17 mouse cellular contexts compared by ENCODE assay signal in genomic region chr9:119576977-119577376, GRCm38 (mm10). TPM values are rescaled to one million over a fixed set of nuclear protein-coding genes. Genes with fewer than 3 reads are reported as not detected.
A peak's percentile ranks its signal among the peaks of the same experiment; 100 is the strongest.
DNase-seq lines count a peak whose midpoint lies in the region; ATAC-seq and TF ChIP-seq lines count a peak whose summit lies in the region.
"Had no signal": no experiment of that assay in that cellular context is flagged by ENCODE, and none has a peak within 500 bp of the region (broad histone marks: within the 10 kb centered on the region; RNA-seq: fewer than 3 reads in every experiment).

No protein-coding gene starts in this region.

- no peak overlapping the region for H3ac ChIP-seq in C2C12 (ENCODE audit: control insufficient read depth, insufficient read length, low read depth)

- no peak overlapping the region for H3K9ac ChIP-seq in heart, embryonic 16.5 days (ENCODE audit: low read length)
- H3K9ac ChIP-seq in intestine, embryonic 16.5 days (ENCODE audit: low read depth, low read length): no peak overlapping the region
- H3K9ac ChIP-seq: embryonic facial prominence, embryonic 13.5 days; hindbrain, embryonic 12.5 days; kidney, embryonic 15.5 days; limb, embryonic 15.5 days; neural tube, embryonic 13.5 days had no signal

- no peaks in the 10 kb centered on the region for H3K9me3 ChIP-seq in heart, embryonic 16.5 days (replicated peaks; ENCODE audit: control insufficient read depth, low read length)
- H3K9me3 ChIP-seq in intestine, embryonic 16.5 days (ENCODE audit: control insufficient read depth, low read length): no peaks in the 10 kb centered on the region
- H3K9me3 ChIP-seq: embryonic facial prominence, embryonic 13.5 days; hindbrain, embryonic 12.5 days; kidney, embryonic 15.5 days; limb, embryonic 15.5 days; neural tube, embryonic 13.5 days had no signal

- no peak for ATAC-seq in heart, embryonic 16.5 days (replicated peaks; ENCODE audit: extremely low read depth, insufficient read depth, low FRiP score)
- ATAC-seq in intestine, embryonic 16.5 days: no peak

- peaks cover 45% of the 10 kb centered on the region for H3K4me1 ChIP-seq in heart, embryonic 16.5 days (ENCODE audit: control insufficient read depth, insufficient read depth, low read length)
- peaks cover 9% of the 10 kb centered on the region for H3K4me1 ChIP-seq in intestine, embryonic 16.5 days (ENCODE audit: control insufficient read depth, insufficient read depth, low read length)

- intact Hi-C loops in heart, postnatal 10 days (cut with DNase I): no loop called here

- no peak overlapping the region for H3K27ac ChIP-seq in heart, embryonic 16.5 days (ENCODE audit: low read length)
- no peak overlapping the region for H3K27ac ChIP-seq in intestine, embryonic 16.5 days (ENCODE audit: low read length)
- H3K27ac ChIP-seq: embryonic facial prominence, embryonic 13.5 days; hindbrain, embryonic 12.5 days; kidney, embryonic 15.5 days; limb, embryonic 15.5 days; neural tube, embryonic 13.5 days had no signal

- H3K36me3 ChIP-seq in C2C12 (ENCODE audit: control insufficient read depth, insufficient read depth): no peaks in the 10 kb centered on the region
- no peaks in the 10 kb centered on the region for H3K36me3 ChIP-seq in heart, embryonic 16.5 days (ENCODE audit: control insufficient read depth, insufficient read depth)
- H3K36me3 ChIP-seq in intestine, embryonic 16.5 days (ENCODE audit: control insufficient read depth, insufficient read depth, low read length): no peaks in the 10 kb centered on the region
- H3K36me3 ChIP-seq: embryonic facial prominence, embryonic 13.5 days; hindbrain, embryonic 12.5 days; kidney, embryonic 15.5 days; limb, embryonic 15.5 days; neural tube, embryonic 13.5 days had no signal

- peak; percentile 93 for DNase-seq in heart, adult 11 months
- no peak for DNase-seq in heart, postnatal 10 days
- peak; percentile 52 for DNase-seq in layer of hippocampus, adult 9-11 months
- DNase-seq in layer of hippocampus, postnatal 25 days (ENCODE audit: extremely low spot score in 1 of 2, low spot score in 1 of 2): no peak
- DNase-seq: cerebellum, adult 9-11 months; gastrocnemius, postnatal 25 days; lung, postnatal 14 days; thymus, adult 18-20 months had no signal

- 88% methylated on average over 2 of the region's 2 CpGs for WGBS in heart, embryonic 16.5 days
- WGBS in intestine, embryonic 16.5 days: 78% methylated on average over 2 of the region's 2 CpGs

- H3K27me3 ChIP-seq in C2C12 (ENCODE audit: control insufficient read depth, insufficient read depth, insufficient read length): no peaks in the 10 kb centered on the region
- H3K27me3 ChIP-seq in heart, embryonic 16.5 days (ENCODE audit: control insufficient read depth, insufficient read depth, low read length): peaks cover 58% of the 10 kb centered on the region
- H3K27me3 ChIP-seq in intestine, embryonic 16.5 days (replicated peaks; ENCODE audit: control insufficient read depth, insufficient read depth, low read length): peaks cover 70% of the 10 kb centered on the region

- H3K4me3 ChIP-seq in C2C12 (ENCODE audit: insufficient read depth, poor library complexity, severe bottlenecking): no peak overlapping the region
- peak overlapping the region; percentile 75; the same call in 1 of the 2 replicates for H3K4me3 ChIP-seq in heart, embryonic 16.5 days (ENCODE audit: low read length)
- H3K4me3 ChIP-seq in intestine, embryonic 16.5 days (ENCODE audit: low read length): no peak overlapping the region
- H3K4me3 ChIP-seq: embryonic facial prominence, embryonic 13.5 days; hindbrain, embryonic 12.5 days; kidney, embryonic 15.5 days; limb, embryonic 15.5 days; megakaryocyte, embryonic 14.5 days had no signal

- H3K4me2 ChIP-seq in heart, embryonic 16.5 days (ENCODE audit: low read depth, low read length): peak overlapping the region; percentile 91
- H3K4me2 ChIP-seq in intestine, embryonic 16.5 days (ENCODE audit: low read depth, low read length): no peak overlapping the region
- H3K4me2 ChIP-seq: hindbrain, embryonic 12.5 days; kidney, embryonic 15.5 days; limb, embryonic 15.5 days; neural tube, embryonic 13.5 days had no signal

- H3K79me3 ChIP-seq in C2C12 (ENCODE audit: low read depth): no peaks in the 10 kb centered on the region

- no peaks in the 10 kb centered on the region for H3K79me2 ChIP-seq in C2C12 (ENCODE audit: control insufficient read depth, insufficient read depth)

- no peak for TF ChIP-seq CTCF in C2C12 (IDR thresholded peaks at IDR 0.05; ENCODE audit: control insufficient read depth, insufficient read depth, insufficient read length)

TF ChIP-seq in C2C12, 6 proteins besides CTCF, POLR2A, EP300 and RAD21:
- TF ChIP-seq MYOD1 (IDR thresholded peaks at IDR 0.05; ENCODE audit: control insufficient read depth, insufficient read length, low read depth): peak; percentile 65
- TF ChIP-seq USF1 (IDR thresholded peaks at IDR 0.05; ENCODE audit: low read depth): no peak

RNA-seq across cellular contexts. Expression of gene Scn5a, which starts 1.8 kb away (rescaled TPM):
- total RNA-seq in heart, postnatal 10 days (2021): 100 to 1,000 TPM; 124 to 128 TPM
- total RNA-seq in layer of hippocampus, postnatal 25 days (2021): under 1 TPM; 0.70 to 0.89 TPM
- polyA plus RNA-seq in C2C12 (2012; fragmentation: generic; extraction: Trizol): 13.6 TPM
- polyA plus RNA-seq in heart, embryonic 16.5 days (2015; fragmentation: Nextera tagmentation; extraction: Ambion mirVana): 7.5 and 9.0 TPM in 2 replicates
- polyA plus RNA-seq in intestine, embryonic 16.5 days (2015; fragmentation: Nextera tagmentation; extraction: Ambion mirVana): 0.26 and 0.29 TPM in 2 replicates

Comparison
In these comparisons a context has a peak if more than half of its experiments do, and no peak if none do; other contexts are left out.
1. DNase-seq: peak in heart, adult 11 months (single experiment) and layer of hippocampus, adult 9-11 months (single experiment); none in heart, postnatal 10 days (0 of 2) and layer of hippocampus, postnatal 25 days (0 of 2).